Comparison of ENCODE assay signal across 9 mouse cellular contexts in the genomic region with DNA sequence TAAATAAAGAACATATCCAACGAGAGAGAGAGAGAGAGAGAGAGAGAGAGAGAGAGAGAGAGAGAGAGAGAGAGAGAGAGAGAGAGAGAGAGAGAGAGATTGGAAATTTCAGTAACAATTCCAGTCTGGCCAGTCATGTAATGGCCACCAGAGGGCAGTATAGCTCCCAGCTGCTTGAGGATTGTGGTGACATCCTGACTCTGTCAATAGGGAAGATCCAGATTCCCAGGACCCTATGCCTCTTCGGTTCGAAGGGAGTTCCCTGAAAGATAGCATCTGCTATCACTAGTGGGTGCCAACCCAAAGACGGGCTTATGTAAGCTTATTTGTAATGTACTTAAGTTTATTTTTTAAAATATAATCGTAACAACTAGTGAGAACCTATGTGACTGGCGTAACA.
DNase-seq lines count a peak whose midpoint lies in the region; ATAC-seq and TF ChIP-seq lines count a peak whose summit lies in the region.
"Had no signal": no experiment of that assay in that cellular context is flagged by ENCODE, and none has a peak within 500 bp of the region (broad histone marks: within the 10 kb centered on the region; RNA-seq: fewer than 3 reads in every experiment).

No protein-coding gene starts in this region.

- peak; percentile 61 for DNase-seq in kidney, postnatal 0 days (ENCODE audit: low spot score)
- peak; percentile 16 for DNase-seq in CD8-positive naive resting alpha-beta T cell, adult 2 months (ENCODE audit: low read depth in 2 of 2, low spot score in 2 of 2)
- peak; percentile 68 for DNase-seq in adrenal gland, postnatal 10 days
- DNase-seq in embryo, embryonic 11 days, result peak; percentile 64
- DNase-seq in mesoderm, embryonic 11.5 days (ENCODE audit: low read depth, low spot score), result peak; percentile 38
- DNase-seq in urinary bladder, postnatal 36 days (ENCODE audit: low spot score in 2 of 2), result peak; percentile 14 to 25

- H3K27me3 ChIP-seq in kidney, postnatal 0 days (ENCODE audit: insufficient read depth, low read length), result no peaks in the 10 kb centered on the region
- no peaks in the 10 kb centered on the region for H3K27me3 ChIP-seq in kidney, embryonic 15.5 days
- H3K27me3 ChIP-seq in intestine, embryonic 15.5 days (replicated peaks), result no peaks in the 10 kb centered on the region

- H3K4me3 ChIP-seq in kidney, postnatal 0 days (replicated peaks; ENCODE audit: low read depth, low read length), result no peak overlapping the region
- no peak overlapping the region for H3K4me3 ChIP-seq in kidney, embryonic 15.5 days (replicated peaks)
- H3K4me3 ChIP-seq in intestine, embryonic 15.5 days (replicated peaks), result no peak overlapping the region
- H3K4me3 ChIP-seq: myocyte had no signal

- H3K4me2 ChIP-seq in kidney, postnatal 0 days (ENCODE audit: low read length), result no peak overlapping the region
- H3K4me2 ChIP-seq in kidney, embryonic 15.5 days, result no peak overlapping the region
- no peak overlapping the region for H3K4me2 ChIP-seq in intestine, embryonic 15.5 days (replicated peaks)

- no peak for ATAC-seq in kidney, postnatal 0 days (replicated peaks; ENCODE audit: low FRiP score, low read depth)
- no peak for ATAC-seq in kidney, embryonic 15.5 days (replicated peaks; ENCODE audit: low FRiP score)
- ATAC-seq in intestine, embryonic 15.5 days, result peak; percentile 51

- peak; percentile 82 for TF ChIP-seq CTCF in kidney, postnatal 0 days (IDR thresholded peaks at IDR 0.05; ENCODE audit: low read depth)

- WGBS in kidney, postnatal 0 days, result 56% methylated on average over 6 of the region's 6 CpGs
- 67% methylated on average over 5 of the region's 6 CpGs for WGBS in kidney, embryonic 15.5 days
- 51% methylated on average over 6 of the region's 6 CpGs for WGBS in intestine, embryonic 15.5 days

- no peaks in the 10 kb centered on the region for H3K36me3 ChIP-seq in kidney, postnatal 0 days (ENCODE audit: insufficient read depth, low read length)
- no peaks in the 10 kb centered on the region for H3K36me3 ChIP-seq in kidney, embryonic 15.5 days
- H3K36me3 ChIP-seq in intestine, embryonic 15.5 days, result no peaks in the 10 kb centered on the region

- H3K9ac ChIP-seq in kidney, postnatal 0 days (ENCODE audit: low read depth, low read length), result no peak overlapping the region
- no peak overlapping the region for H3K9ac ChIP-seq in kidney, embryonic 15.5 days
- H3K9ac ChIP-seq in intestine, embryonic 15.5 days, result no peak overlapping the region

- no peaks in the 10 kb centered on the region for H3K4me1 ChIP-seq in kidney, postnatal 0 days (replicated peaks; ENCODE audit: insufficient read depth, low read length)
- no peaks in the 10 kb centered on the region for H3K4me1 ChIP-seq in kidney, embryonic 15.5 days
- H3K4me1 ChIP-seq in intestine, embryonic 15.5 days (replicated peaks), result no peaks in the 10 kb centered on the region

- no peaks in the 10 kb centered on the region for H3K9me3 ChIP-seq in kidney, postnatal 0 days (replicated peaks; ENCODE audit: low read length)
- no peaks in the 10 kb centered on the region for H3K9me3 ChIP-seq in kidney, embryonic 15.5 days (replicated peaks)
- H3K9me3 ChIP-seq in intestine, embryonic 15.5 days, result no peaks in the 10 kb centered on the region

- no peak overlapping the region for H3K27ac ChIP-seq in kidney, postnatal 0 days
- no peak overlapping the region for H3K27ac ChIP-seq in kidney, embryonic 15.5 days
- no peak overlapping the region for H3K27ac ChIP-seq in intestine, embryonic 15.5 days

Comparison
In these comparisons a context has a peak if more than half of its experiments do, and no peak if none do; other contexts are left out.
1. DNase-seq: peak in every context shown above with its lines; median percentile 68 in adrenal gland, postnatal 10 days; 64 in embryo, embryonic 11 days; 61 in kidney, postnatal 0 days; 38 in mesoderm, embryonic 11.5 days; 20 in urinary bladder, postnatal 36 days; 16 in CD8-positive naive resting alpha-beta T cell, adult 2 months.